Mouse (Mus musculus) kidney, embryonic 14.5 days (tissue): ENCODE measurements around the gene Shank1. TPM values are rescaled to one million over a fixed set of nuclear protein-coding genes. Genes with fewer than 3 reads are reported as not detected.

Source experiments
- ATAC-seq: fragments of 200-750 bp; cut with Nextera tagmentation; 2 replicates; pipeline ENCODE4 v1.8.0; 2017; ENCODE audit warnings: moderate number of reproducible peaks, mild to moderate bottlenecking, moderate TSS enrichment, moderate library complexity; ENCODE audit not compliant: low FRiP score, low TSS enrichment
- H3K27ac ChIP-seq: fragments of 300-500 bp; sonication (generic); 2 replicates; pipeline ENCODE4 v1.5.1; 2014; ENCODE audit warnings: low read depth, mild to moderate bottlenecking, low read length, moderate library complexity, mixed read lengths
- H3K27me3 ChIP-seq: fragments of 300-500 bp; sonication (generic); 2 replicates; pipeline ENCODE4 v1.6.1; 2014; ENCODE audit warnings: mild to moderate bottlenecking, low read length; ENCODE audit not compliant: control insufficient read depth, insufficient read depth
- H3K36me3 ChIP-seq: fragments of 300-500 bp; sonication (generic); 2 replicates; pipeline ENCODE4 v1.6.1; 2014; ENCODE audit warnings: low read length, mixed read lengths; ENCODE audit not compliant: control insufficient read depth, insufficient read depth
- H3K4me1 ChIP-seq: fragments of 300-500 bp; sonication (generic); 2 replicates; pipeline ENCODE4 v1.6.1; 2014; ENCODE audit warnings: low read length, mixed read lengths; ENCODE audit not compliant: control insufficient read depth, insufficient read depth
- H3K4me2 ChIP-seq: fragments of 300-500 bp; sonication (generic); replicated peaks from 2 replicates; pipeline ENCODE4 v1.6.1; 2014; ENCODE audit warnings: low read depth, mild to moderate bottlenecking, low read length
- H3K4me3 ChIP-seq: fragments of 300-500 bp; sonication (generic); 2 replicates; pipeline ENCODE4 v1.5.1; 2014; ENCODE audit warnings: mild to moderate bottlenecking, low read length
- H3K9ac ChIP-seq: fragments of 300-500 bp; sonication (generic); 2 replicates; pipeline ENCODE4 v1.6.1; 2014; ENCODE audit warnings: low read depth, mild to moderate bottlenecking, low read length, moderate library complexity
- H3K9me3 ChIP-seq: fragments of 300-500 bp; sonication (generic); 2 replicates; pipeline ENCODE4 v1.6.1; 2016; ENCODE audit warnings: low read length; ENCODE audit not compliant: control insufficient read depth
- WGBS: fragments of 180-500 bp; shearing (Covaris S2); extraction: QIAGEN DNeasy Blood & Tissue Kit; methylation state at CpG from one replicate; pipeline ENCODE4 v1.1.7; 2014; 5-methylcytosine and 5-hydroxymethylcytosine counted together
- polyA plus RNA-seq: library from polyadenylated mRNA; unstranded; fragments of >200 nt; fragmentation: Nextera tagmentation; extraction: Ambion mirVana; gene quantifications from 2 replicates; pipeline ENCODE4 v1.2.1, GENCODE M21; 2014

Gene Shank1
- polyA plus RNA-seq, 1 experiment from 2014 or later, result 1.9 TPM

- H3K4me3 ChIP-seq, result no peak overlapping the region
- no peak for ATAC-seq
- 82% methylated on average over 6 of the region's 6 CpGs for WGBS
- no peaks in the 10 kb centered on the region for H3K36me3 ChIP-seq
- H3K4me2 ChIP-seq, result no peak overlapping the region
- no peak overlapping the region for H3K9ac ChIP-seq
- H3K27me3 ChIP-seq, result peaks cover 89% of the 10 kb centered on the region
- no peaks in the 10 kb centered on the region for H3K9me3 ChIP-seq
- H3K4me1 ChIP-seq, result peaks cover 23% of the 10 kb centered on the region
- H3K27ac ChIP-seq, result no peak overlapping the region
Measured at GRCm38 (mm10) chr7:44355411-44355810, 45.4 kb downstream of the Shank1 start.

GRCm38 (mm10) chr7:44356590-44357481 lies 46.8 kb downstream of the Shank1 start:
- Histone ChIP-seq H3K9me3 (no peaks in the 10 kb centered on the region), H3K4me2 (peak overlapping the region; percentile 32), H3K27ac (no peak overlapping the region), H3K4me3 (peak overlapping the region; percentile 4), H3K27me3 (peaks cover 86% of the 10 kb centered on the region), H3K4me1 (peaks cover 17% of the 10 kb centered on the region), H3K36me3 (no peaks in the 10 kb centered on the region), H3K9ac (peak overlapping the region; percentile 31; the same call in 1 of the 2 replicates)
- 1% methylated on average over 35 of the region's 35 CpGs for WGBS
- ATAC-seq, result no peak

- peaks cover 86% of the 10 kb centered on the region for H3K27me3 ChIP-seq
- ATAC-seq, result no peak
- no peaks in the 10 kb centered on the region for H3K36me3 ChIP-seq
- H3K27ac ChIP-seq, result no peak overlapping the region
- WGBS, result 27% methylated on average over 10 of the region's 10 CpGs
- 0 out of 2 replicates have a peak overlapping the region, but pooled peaks have one; percentile 18 for H3K9ac ChIP-seq
- peaks cover 17% of the 10 kb centered on the region for H3K4me1 ChIP-seq
- H3K4me2 ChIP-seq, result peak overlapping the region; percentile 32; the same call in 1 of the 2 replicates
- H3K9me3 ChIP-seq, result no peaks in the 10 kb centered on the region
- 0 out of 2 replicates have a peak overlapping the region, but pooled peaks have one; percentile 4 for H3K4me3 ChIP-seq
Measured at GRCm38 (mm10) chr7:44357531-44357930, 47.5 kb downstream of the Shank1 start.

GRCm38 (mm10) chr7:44358012-44358411 lies 48.0 kb downstream of the Shank1 start:
- no peak overlapping the region for H3K27ac ChIP-seq
- no peaks in the 10 kb centered on the region for H3K36me3 ChIP-seq
- peaks cover 12% of the 10 kb centered on the region for H3K4me1 ChIP-seq
- no peak overlapping the region for H3K4me3 ChIP-seq
- no peak overlapping the region; the same call in 1 of the 2 replicates for H3K4me2 ChIP-seq
- H3K9me3 ChIP-seq, result no peaks in the 10 kb centered on the region
- no peak for ATAC-seq
- no peak overlapping the region for H3K9ac ChIP-seq
- H3K27me3 ChIP-seq, result peaks cover 85% of the 10 kb centered on the region
- 17% methylated on average over 5 of the region's 5 CpGs for WGBS

- Histone ChIP-seq H3K4me1 (peaks cover 10% of the 10 kb centered on the region), H3K9me3 (no peaks in the 10 kb centered on the region), H3K4me3 (peak overlapping the region; percentile 48), H3K27me3 (peaks cover 75% of the 10 kb centered on the region), H3K36me3 (no peaks in the 10 kb centered on the region), H3K4me2 (peak overlapping the region; percentile 87), H3K9ac (peak overlapping the region; percentile 48; the same call in 1 of the 2 replicates), H3K27ac (no peak overlapping the region)
- WGBS, result 5% methylated on average over 22 of the region's 26 CpGs
- peak; percentile 16 for ATAC-seq
Measured at GRCm38 (mm10) chr7:44358886-44359654, 49.0 kb downstream of the Shank1 start.

GRCm38 (mm10) chr7:44359908-44360672 lies 50.0 kb downstream of the Shank1 start:
- Histone ChIP-seq H3K27me3 (peaks cover 65% of the 10 kb centered on the region), H3K27ac (no peak overlapping the region), H3K9ac (peak overlapping the region; percentile 52), H3K4me3 (peak overlapping the region; percentile 48), H3K4me2 (peak overlapping the region; percentile 87), H3K9me3 (no peaks in the 10 kb centered on the region), H3K4me1 (peaks cover 10% of the 10 kb centered on the region), H3K36me3 (no peaks in the 10 kb centered on the region)
- ATAC-seq, result peak; percentile 70
- under 1% methylated on average over 53 of the region's 54 CpGs for WGBS

- Histone ChIP-seq H3K4me3 (peak overlapping the region; percentile 48), H3K36me3 (no peaks in the 10 kb centered on the region), H3K27me3 (peaks cover 57% of the 10 kb centered on the region), H3K9me3 (no peaks in the 10 kb centered on the region), H3K4me2 (peak overlapping the region; percentile 87), H3K4me1 (peaks cover 10% of the 10 kb centered on the region), H3K9ac (no peak overlapping the region), H3K27ac (no peak overlapping the region)
- ATAC-seq, result 0 out of 2 replicates have a peak, but pooled peaks have one; percentile 7
- 6% methylated on average over 21 of the region's 21 CpGs for WGBS
Measured at GRCm38 (mm10) chr7:44360792-44361301, 50.8 kb downstream of the Shank1 start.

GRCm38 (mm10) chr7:44372678-44373077 lies 62.6 kb downstream of the Shank1 start:
- H3K4me3 ChIP-seq, result no peak overlapping the region
- no peak overlapping the region for H3K4me2 ChIP-seq
- no peaks in the 10 kb centered on the region for H3K9me3 ChIP-seq
- no peaks in the 10 kb centered on the region for H3K27me3 ChIP-seq
- H3K4me1 ChIP-seq, result peaks cover 5% of the 10 kb centered on the region; the same call in 1 of the 2 replicates
- 90% methylated on average over 8 of the region's 8 CpGs for WGBS
- no peak overlapping the region for H3K9ac ChIP-seq
- H3K36me3 ChIP-seq, result no peaks in the 10 kb centered on the region
- H3K27ac ChIP-seq, result no peak overlapping the region
- ATAC-seq, result no peak
